Mouse (Mus musculus) small intestine, adult 2 months (tissue): ENCODE data around the gene Sgsm1.

Source experiments
- CTCF ChIP-seq: fragments of 200-500 bp; IDR thresholded peaks from 2 replicates; pipeline ENCODE4 v1.5.1; 2012; ENCODE audit warnings: low read depth, mild to moderate bottlenecking, control low read depth, inconsistent platforms, low read length, moderate library complexity, mixed read lengths; ENCODE audit not compliant: insufficient replicate concordance, insufficient read length; ENCODE audit errors: extremely low read depth
- POLR2A ChIP-seq: fragments of 200-500 bp; IDR thresholded peaks from 2 replicates; pipeline ENCODE4 v1.6.1; 2012; ENCODE audit warnings: low read depth, mild to moderate bottlenecking, control low read depth, inconsistent platforms, low read length, moderate library complexity

DNA sequence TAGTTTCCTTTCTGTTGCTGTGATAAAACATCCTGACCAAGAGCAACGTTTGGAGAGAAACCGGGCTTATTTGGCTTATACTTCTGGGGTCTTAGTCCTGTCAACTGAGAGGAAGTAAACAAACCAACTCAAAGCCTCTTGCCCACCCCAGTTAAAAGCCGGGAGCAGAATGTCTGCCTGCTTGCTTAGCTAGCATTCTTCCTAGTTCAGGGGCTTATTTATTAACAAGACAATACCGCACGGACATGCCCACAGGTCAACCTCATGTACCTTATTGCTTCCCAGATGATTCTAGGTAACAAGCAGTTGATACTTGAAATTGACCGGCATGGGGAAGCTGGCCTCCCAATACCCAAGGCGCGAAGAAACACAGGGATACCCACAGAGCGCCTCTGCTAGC, 25.7 kb upstream of the Sgsm1 start:
- TF ChIP-seq POLR2A = no peak
- no peak for TF ChIP-seq CTCF
